Mouse (Mus musculus) telencephalon, adult 2 months (tissue): ENCODE results near the gene Lgals12.

Experiments used
- DNase-seq: peaks from one replicate; pipeline ENCODE4 v3.0.0-alpha.2; 2011; ENCODE audit warnings: low read depth, low spot score

Lgals12 gene

DNA sequence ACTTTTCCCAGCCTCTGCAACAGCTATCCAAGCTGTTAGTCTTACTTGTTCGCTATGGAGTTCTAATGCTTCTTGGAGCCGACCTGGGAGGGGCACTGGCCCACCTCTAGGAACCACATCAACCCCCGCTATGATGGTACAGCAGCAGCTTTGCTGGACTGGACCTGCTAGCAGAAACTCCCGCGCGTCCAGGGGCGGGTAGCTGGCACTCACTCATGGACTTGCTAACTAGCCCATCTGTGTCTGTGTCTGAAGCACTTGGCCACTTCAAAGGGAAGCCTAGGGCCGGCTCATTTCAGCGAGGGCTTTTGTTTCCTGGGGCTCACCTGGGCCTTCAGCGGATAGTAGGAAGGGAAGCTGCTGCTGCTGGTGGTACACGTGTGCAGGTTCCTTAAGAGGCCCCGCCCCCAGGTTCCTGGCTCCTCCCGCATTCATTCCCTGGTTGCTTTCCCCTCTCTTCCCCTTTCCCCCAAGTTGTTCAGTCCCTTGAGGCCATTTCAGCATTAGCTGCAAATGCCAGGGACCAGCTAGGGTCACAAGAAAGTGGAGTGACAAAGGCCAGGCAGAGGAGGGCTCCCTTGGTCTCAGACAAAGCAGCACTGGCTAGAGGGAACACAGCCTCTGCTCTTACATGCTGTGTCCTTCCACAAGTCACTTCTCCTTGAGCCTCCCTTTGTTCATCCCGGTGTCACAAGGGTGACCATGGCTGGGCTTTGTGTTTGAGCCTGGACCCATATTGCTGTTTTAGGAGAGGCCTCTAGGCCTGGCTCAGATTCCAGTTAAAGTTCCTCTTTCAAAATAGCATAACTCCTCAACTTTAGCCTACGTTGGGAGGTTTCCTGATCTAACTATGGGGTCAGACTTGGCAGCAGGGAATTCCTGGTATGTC is at the start of gene Lgals12:
Gene Lgals12, minus strand, starts transcription at position 393 of the 889 bp plus-strand sequence.
- DNase-seq: peak; percentile 34

DNA sequence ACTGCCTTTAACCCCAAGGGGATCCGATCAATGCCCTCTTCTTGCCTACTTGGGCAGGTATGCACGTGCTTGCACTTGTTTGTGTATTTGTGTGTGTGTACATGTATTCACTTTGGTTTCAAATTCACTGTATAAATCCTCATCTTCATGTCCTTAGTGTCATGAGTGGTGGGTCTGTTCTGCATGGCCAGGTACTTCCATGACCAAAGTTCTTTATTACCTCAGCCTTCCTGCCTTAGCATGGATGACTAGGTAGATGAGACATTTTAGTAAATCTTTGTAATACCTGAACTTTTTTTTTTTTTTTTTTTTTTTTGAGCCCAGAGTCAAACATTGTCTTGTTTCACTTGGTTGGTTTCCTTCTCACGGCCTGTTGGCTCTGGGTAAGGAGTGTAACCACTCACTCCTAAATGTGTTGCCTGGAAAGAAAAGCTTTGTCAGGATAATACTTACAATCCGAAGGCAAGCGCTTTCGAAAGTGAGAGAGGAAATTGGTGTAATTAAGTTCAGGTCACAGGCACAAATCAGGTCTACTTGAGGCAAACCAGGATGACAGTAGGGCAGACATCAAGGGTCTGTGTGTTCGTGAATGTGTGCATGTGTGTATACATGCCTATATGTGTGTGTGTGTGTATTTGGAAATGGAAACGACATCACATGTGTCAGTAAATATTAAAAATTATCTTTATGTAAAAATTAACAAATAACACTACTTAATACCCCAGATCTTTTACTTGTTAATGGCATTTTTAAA is 42.1 kb upstream of the Lgals12 start:
- DNase-seq: no peak

DNA sequence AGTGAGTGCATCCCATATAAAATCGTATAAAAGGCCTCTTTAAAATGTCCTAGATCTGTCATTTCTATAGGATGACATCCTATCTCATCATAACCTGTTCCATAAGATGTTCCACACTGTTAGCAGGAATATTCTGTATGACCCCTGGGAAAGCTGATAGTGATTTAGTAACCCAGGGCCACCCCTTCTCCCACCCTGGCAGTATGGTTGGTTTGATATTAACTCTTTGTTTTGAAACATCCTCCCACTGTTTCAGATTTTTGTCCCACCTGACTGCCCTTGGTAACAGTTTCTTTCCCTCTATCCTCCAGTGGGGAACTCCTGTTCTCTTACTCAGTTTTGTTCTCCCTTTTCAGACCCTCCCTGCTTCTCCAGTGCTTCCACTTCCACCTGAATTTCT is 26.8 kb upstream of the Lgals12 start:
- DNase-seq: no peak

DNA sequence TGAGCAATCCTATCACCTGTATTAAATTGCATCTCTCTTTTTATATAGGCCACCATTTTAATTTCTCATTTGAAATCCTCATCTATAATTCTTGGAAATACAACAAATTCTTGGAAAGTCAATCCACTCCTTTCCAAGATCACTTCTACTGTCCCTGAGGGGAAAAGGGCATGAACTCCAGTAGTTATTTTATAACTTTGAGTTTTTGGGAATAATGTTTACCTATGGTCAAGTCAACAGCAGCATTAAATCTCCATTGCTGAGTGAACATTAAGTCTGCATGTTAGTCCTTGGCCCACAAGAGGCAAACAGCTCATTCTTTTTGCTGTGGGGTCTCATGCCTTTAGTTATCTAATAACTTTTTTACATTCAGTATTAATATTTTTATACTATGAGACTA is 26.0 kb upstream of the Lgals12 start:
- DNase-seq: no peak

DNA sequence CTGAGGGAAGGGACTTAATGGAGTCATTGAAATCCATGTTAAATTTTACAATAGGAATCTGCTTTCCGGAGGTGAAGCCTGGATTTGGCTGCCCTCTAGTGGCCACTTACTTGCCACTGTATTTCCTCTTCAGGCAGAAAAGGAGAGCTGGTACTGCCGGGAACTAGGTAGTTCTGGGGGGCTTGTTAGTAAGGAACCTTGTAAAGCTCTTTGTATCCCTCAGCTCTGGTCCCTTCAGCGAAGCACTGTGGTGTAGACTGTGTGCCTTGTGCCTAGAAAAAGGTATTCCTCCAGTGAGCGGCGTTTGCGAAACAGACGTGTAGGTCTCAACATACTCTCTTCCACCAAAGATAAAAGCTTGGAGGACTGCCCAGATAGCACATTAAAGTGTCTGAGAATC is 10.7 kb upstream of the Lgals12 start:
- DNase-seq: peak; percentile 32

DNA sequence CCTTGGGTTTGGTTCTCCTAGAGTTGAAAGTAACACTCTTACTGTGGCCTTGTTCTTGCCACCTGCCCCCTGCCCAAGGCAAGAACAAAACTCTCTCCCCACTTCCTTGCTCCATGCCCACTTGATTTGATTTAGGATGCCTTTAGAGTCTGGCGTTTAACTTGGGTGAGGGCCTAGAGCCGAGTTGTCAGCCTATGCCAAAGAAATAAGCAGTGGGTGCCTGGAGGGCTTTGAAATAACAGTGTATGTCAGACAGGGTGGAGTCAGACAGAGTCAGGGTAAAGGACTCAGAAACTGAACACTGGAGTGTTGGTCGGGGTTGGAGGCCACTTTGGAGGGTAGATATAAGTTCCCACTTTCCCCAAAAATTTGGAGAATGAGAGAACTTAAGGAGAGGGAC is 10.1 kb upstream of the Lgals12 start:
- DNase-seq: no peak

DNA sequence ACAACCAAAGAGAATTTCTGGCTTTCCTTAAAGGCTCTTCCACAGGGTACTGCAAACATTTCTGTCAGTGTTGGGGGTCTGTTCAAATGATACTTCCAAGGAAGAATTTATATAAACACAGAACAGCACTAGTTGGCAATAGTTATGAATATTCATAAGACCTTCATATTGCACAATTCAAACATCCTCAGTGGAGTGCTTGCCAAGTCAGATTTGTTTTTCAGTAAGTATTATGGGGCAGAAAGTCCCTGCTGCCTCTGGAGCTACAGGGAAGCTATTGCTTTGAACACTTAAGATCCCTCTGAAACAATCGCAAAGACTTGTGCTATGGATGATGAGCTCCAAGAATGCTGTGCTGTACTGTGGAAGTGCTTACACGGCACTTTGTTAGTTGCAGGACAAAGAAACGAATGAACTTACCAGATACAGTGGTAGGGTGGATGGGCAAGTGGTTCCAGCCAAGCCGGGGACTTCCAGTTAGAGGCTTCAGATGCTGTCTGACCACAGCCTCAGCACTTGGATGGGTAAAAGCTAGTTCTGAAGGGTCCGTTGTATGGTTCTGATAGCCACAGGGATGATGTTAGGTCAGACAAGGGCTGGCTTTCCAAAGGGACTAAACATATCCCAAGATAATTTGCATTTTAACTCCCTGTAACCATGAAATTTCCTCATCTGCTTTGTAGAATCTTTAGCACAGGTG is 9.4 kb upstream of the Lgals12 start:
- DNase-seq: no peak

DNA sequence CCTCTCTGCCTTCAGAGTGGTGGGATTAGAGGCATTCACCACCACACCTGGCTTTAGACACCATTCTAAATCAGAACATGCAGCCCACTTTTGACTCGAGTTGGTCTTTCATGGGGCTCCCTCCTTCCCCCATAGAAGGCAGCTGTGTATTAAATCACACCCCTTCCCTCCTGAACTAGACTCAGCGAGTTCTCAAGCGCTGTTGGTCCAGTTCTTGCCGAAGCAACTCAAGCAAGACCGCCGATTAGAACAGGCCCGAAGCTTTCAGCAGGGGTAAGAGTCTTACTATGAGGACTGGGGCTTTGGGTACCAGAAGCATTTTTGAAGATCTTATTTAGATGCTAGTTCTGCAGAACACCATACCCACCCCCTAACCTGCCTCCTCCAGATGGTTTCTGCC is 6.2 kb upstream of the Lgals12 start:
- no peak for DNase-seq

DNA sequence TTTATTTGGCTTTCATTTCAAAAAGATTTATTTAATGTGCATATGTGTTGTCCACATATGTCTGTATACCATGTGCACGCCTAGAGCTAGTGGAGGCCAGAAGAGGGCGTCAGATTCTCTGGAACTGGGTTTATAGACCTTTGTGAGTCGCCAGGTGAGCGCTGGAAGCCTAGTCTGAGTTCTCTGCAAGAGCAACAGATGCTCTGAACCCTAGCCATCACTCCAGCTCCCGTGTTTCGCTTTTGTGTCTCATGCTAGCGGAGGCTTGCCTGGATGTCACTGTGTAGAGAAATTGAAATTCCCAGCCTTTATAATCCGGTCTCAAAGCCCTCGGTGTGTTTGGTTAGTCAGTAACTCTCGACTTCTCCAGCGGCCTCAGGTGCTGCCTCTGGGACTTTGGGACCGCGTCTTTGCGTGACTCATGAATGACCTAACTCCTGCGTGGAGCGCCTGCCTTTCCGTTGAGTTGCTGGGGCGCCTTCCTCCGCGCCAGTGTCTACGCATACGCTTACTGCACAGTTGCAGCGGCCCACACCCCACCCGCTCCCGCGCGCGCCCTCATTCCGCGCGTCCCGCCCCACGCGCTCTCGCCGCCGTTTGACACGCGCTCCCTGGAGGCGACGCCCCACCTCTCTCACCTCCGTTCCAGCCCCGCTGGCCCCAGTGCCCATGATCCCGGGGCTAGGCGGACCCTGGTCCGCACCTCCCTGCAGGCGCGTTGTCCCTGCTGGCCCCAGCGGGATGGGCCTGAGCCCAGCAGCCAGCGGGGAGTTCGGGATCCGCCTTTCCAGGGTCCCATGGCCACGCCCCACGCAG is 5.2 kb upstream of the Lgals12 start, which contains the start of gene Hrasls5:
Gene Hrasls5, plus strand, starts transcription at position 600 of the 816 bp plus-strand sequence.
- DNase-seq: peak; percentile 33

DNA sequence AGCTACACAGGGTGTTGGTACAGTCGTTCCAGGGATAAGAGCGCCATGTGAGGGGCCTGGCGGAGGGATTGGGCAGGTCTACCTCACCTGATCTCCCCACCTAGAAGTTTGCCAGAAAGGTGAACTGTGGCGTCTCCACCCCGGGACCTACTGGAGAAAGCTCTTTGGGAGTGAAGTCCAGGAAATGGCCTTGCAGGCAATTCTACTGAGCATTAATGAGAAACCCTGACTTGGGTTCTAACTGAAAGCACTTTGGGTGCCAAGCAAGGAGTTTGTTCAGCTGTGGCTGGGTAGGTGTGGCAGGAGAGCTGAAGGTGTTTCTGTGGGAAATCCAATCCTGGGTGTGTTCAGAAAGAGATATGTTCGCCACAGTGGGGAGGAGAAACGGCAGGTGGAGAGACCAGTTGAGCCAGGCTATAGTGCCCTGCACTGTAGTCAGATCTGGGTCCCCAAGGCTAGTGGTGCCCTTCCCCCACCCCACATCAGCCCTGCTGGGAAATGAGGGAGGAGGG is 753 bp upstream of the Lgals12 start:
- DNase-seq: no peak

DNA sequence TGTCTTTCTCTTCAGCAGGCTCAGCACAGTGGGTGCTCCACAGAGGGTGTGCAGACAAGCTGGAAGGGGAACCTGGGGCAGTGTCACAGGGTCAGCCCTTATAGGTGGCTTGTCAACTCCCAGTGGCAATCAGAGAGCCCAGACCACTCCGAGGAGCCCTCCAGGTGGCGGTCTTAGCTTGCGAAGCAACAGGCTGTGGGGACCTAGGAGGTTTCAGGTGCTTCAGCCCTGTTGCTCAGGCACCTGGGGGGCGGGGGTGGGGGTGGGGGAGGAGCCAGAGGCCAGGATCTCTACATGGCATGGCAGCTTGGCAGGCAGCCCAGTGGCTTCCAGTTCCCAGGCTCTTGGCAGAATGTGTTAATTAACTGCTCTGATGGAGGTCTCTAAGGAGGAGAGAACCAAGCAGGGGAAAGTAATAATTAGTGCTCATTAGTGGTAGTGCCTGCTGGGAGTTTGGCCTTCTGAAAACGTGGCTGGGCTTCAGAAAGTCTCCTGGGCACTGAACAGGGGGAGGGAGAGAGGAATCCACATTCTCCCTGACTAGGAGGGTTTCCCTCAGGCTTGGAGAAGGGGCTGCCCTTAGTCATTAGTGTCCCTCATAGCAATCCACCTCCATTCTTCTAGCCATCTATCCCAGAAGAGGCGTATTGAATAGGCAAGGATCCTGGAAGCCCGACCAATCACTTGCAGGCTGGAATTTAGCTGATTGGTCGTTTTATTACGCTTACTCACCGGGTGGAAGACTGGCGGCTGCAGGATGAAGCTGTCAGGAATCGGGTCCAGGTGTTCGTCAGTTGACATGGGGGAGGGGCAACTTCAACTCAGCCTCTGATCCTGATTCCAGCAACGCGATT is 836 bp downstream of the Lgals12 start:
- peak; percentile 28 for DNase-seq

DNA sequence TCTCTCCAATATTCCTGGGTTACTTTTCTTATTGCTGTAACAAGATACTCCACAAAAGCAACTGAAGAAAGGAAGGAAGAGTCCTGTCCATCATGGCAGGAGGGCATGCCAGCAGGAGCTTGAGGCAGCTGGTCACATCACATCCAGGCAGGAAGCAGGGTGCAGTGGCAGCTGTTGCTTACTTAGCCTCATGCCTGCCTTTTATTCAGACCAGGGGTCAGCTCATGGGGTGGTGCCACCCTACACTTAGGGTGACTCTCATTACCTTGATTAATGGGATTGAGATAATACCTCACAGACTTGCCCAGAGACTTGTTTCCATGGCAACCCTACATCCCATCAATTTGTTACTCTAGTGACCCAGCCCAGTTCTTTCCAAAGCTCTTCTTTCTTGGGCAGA is 2.0 kb downstream of the Lgals12 start:
- DNase-seq: no peak

DNA sequence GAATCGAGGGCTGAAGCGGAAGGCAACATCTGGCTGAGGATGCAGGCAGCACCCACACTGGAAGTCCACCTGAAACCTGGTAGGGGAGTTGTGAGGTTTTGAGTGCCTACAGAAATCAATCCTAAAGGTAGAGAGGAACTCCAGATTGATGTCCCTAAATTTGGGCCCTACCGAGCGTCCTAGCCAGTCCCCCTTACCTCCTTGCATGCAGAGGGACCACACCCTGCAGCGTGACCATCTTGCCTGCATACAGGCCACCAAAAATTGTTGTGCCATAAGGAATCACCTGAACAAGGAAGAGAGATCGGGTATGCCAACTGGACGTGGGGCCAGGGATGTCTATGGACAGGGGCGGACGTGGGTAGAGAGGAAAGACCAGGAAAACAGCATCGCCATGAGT is 2.9 kb downstream of the Lgals12 start:
- DNase-seq: no peak

DNA sequence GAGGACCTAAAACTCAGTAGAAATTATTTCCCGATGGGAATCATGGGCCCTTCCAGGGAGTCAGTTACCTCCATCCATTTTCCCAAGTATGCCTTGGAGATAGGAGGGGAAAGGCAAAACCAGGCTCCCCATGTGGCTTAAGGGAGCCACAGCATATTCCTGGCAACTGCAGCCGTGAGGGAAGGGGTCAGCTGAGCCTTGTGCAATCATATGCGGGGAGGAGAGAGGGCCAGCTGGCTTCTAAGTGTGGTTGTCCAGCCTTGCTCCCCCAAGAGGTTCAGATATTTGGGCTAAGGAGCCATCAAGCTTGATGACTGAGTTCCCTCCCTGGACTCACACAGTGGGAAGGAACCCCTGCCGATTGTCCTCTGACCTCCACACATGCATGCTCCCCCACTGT is 5.4 kb downstream of the Lgals12 start:
- no peak for DNase-seq

DNA sequence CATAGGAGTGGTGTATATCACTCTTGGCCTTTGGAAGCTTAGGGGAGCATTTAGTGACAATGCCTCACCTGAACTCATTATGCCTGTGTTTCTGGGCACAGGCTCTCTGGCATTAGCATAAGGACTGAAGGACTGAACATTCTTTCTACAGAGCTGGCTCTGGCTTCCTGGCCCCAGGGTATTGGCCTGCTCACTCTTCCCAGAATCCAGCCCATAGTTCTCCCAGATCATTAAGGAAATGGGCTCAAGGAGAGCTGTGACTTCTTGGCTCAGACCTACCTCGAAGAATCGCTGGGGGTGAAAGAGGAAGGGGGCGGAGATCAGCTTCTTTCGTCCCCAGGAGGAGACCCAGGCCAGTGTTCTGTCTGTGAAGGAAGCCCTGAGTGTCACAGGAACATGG is 8.5 kb downstream of the Lgals12 start:
- DNase-seq: no peak

DNA sequence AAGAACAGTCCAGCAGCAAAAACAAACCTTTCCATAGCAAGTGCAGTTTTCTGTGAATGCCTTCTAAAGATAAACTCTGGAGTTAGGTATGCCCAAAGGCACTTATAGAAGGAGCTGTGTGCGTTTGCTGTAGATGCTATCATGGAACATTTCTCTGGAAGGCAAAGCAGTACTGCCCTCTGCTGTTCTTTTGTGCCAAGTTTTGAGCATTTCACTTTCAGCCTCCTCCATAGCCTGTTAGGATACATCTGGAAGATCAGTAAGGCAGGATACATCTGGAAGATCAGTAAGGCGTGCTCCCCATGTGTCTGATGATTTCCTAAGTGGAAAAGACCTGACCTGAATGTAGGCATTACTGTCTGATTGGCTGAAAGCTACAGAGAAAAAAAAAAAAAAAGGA is 11.5 kb downstream of the Lgals12 start:
- DNase-seq: peak; percentile 44

DNA sequence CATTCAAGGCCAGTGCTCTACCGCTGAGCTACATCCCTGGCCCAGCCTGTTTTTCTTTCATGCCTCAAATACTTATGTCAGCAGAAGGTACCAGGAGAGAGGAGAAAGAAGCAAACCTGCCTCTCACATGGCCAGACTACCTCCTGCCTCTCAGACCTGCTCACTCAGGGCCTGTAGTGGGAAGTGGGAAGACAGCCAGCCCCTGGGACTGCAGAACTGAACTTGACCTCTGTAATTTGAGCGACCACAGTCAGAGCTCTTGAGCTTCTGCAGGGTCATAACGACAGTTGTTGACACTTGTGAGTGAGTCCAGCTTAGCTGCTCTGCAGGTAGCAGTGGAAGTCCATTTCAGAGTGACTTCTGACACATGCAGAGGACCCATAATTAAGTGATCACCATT is 15.0 kb downstream of the Lgals12 start:
- no peak for DNase-seq

DNA sequence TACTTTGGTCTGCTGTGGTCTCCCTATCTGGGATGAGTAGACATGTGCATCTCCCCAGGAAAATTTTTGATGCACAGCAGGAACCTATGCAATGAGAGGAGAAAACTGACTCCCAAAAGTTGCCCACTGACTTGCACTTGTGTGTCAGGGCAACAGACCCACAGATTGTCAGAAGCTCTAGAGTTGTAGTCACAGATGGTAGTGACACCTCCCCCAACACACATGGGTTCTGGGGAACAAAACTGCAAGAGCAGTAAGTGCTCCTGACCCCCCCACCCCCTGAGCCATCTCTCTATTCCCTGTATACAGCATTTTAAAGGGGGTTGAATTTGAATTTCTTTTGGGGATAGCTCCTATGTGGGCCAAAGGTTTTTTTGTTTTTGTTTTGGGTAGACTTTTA is 16.2 kb downstream of the Lgals12 start:
- DNase-seq: no peak

DNA sequence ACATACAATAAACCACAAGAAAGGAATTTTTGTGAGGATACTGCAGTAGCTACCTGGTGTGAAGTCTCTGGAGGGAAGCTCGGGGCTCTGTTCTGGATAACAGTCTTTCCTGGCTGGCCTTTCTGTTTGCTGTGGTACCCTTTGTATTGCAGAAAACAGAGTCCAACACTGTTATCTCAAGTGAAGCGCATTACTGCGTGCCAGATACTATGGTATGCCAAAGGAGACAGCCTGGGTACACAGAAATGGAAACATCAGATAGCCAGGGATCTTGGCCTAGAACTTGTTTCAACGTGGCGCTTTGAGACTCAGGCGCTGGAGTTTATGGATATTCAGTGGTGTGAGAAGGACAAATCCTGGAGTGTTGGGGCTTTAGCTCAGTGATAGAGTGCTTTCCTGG is 21.2 kb downstream of the Lgals12 start:
- DNase-seq: no peak

DNA sequence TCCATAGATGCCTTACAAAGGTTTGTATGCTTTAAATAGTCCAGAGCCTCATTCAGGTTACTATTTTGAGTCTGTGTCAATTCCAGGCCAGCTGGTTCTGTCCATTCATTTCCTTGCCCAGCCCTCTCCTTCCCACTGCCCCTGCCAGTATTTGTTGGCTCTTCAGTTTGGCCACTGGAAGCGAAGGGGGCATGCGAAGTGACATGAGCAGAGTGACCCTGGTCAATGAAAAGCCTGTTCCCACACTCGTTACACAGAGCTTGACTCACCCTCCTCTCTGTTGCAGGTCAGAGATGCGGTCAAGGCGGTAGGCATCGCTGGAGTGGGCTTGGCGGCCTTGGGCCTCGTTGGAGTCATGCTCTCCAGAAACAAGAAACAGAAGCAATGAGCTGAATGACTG is 21.7 kb downstream of the Lgals12 start:
- DNase-seq: no peak
